Mouse (Mus musculus) liver, embryonic 13.5 days (tissue): ENCODE data around the gene Jag2. TPM values are rescaled to one million over a fixed set of nuclear protein-coding genes. Genes with fewer than 3 reads are reported as not detected.

Experiments
- ATAC-seq: fragments of 200-750 bp; cut with Nextera tagmentation; 2 replicates; pipeline ENCODE4 v1.8.0; 2017; ENCODE audit warnings: low read depth, mild to moderate bottlenecking, moderate number of reproducible peaks, moderate library complexity
- DNase-seq: peaks from one replicate; pipeline ENCODE4 v3.0.0; 2022
- H3K27ac ChIP-seq: fragments of 300-500 bp; sonication (generic); 2 replicates; pipeline ENCODE4 v1.5.1; 2015; ENCODE audit warnings: moderate library complexity, mild to moderate bottlenecking, inconsistent platforms
- H3K27me3 ChIP-seq: fragments of 300-500 bp; sonication (generic); 2 replicates; pipeline ENCODE4 v1.6.1; 2015; ENCODE audit warnings: mild to moderate bottlenecking, inconsistent platforms
- H3K36me3 ChIP-seq: fragments of 300-500 bp; sonication (generic); 2 replicates; pipeline ENCODE4 v1.6.1; 2015; ENCODE audit warnings: mild to moderate bottlenecking, inconsistent platforms
- H3K4me1 ChIP-seq: fragments of 300-500 bp; sonication (generic); replicated peaks from 2 replicates; pipeline ENCODE4 v1.6.1; 2015; ENCODE audit warnings: inconsistent platforms
- H3K4me2 ChIP-seq: fragments of 300-500 bp; sonication (generic); 2 replicates; pipeline ENCODE4 v1.6.1; 2015; ENCODE audit warnings: inconsistent platforms, mild to moderate bottlenecking, moderate library complexity
- H3K4me3 ChIP-seq: fragments of 300-500 bp; sonication (generic); replicated peaks from 2 replicates; pipeline ENCODE4 v1.5.1; 2015; ENCODE audit warnings: mild to moderate bottlenecking, inconsistent platforms
- H3K9ac ChIP-seq: fragments of 300-500 bp; sonication (generic); 2 replicates; pipeline ENCODE4 v1.6.1; 2015; ENCODE audit warnings: mild to moderate bottlenecking, inconsistent platforms
- H3K9me3 ChIP-seq: fragments of 300-500 bp; sonication (generic); replicated peaks from 2 replicates; pipeline ENCODE4 v1.6.1; 2016; ENCODE audit warnings: inconsistent platforms
- WGBS: fragments of 180-500 bp; shearing (Covaris S2); methylation state at CpG from one replicate; pipeline ENCODE4 v1.1.7; 2015; ENCODE audit not compliant: insufficient replicate concordance; 5-methylcytosine and 5-hydroxymethylcytosine counted together
- polyA plus RNA-seq: library from polyadenylated mRNA; unstranded; fragments of >200 nt; fragmentation: Nextera tagmentation; extraction: Ambion mirVana; gene quantifications from 2 replicates; pipeline ENCODE4 v1.2.1, GENCODE M21; 2015

Gene Jag2
- polyA plus RNA-seq, result 0.13 and 0.20 TPM in 2 replicates

- no peak for DNase-seq
- H3K4me1 ChIP-seq, result peaks cover 22% of the 10 kb centered on the region
- H3K4me2 ChIP-seq, result peak within 1 kb of the TSS; percentile 69
- H3K4me3 ChIP-seq, result peak within 1 kb of the TSS; percentile 51
- H3K27me3 ChIP-seq, result peaks cover 80% of the 10 kb centered on the region
- no peaks in the 10 kb centered on the region for H3K36me3 ChIP-seq
- no peak within 1 kb of the TSS for H3K27ac ChIP-seq
- H3K9ac ChIP-seq, result no peak within 1 kb of the TSS
- WGBS, result 1% methylated on average over 84 of the region's 85 CpGs
- peak; percentile 27; the same call in 1 of the 2 replicates for ATAC-seq
- no peaks in the 10 kb centered on the region for H3K9me3 ChIP-seq
Measured at GRCm38 (mm10) chr12:112929562-112930352, at the start of gene Jag2. TSS of gene Jag2 (minus strand) at chr12:112929776.

DNA sequence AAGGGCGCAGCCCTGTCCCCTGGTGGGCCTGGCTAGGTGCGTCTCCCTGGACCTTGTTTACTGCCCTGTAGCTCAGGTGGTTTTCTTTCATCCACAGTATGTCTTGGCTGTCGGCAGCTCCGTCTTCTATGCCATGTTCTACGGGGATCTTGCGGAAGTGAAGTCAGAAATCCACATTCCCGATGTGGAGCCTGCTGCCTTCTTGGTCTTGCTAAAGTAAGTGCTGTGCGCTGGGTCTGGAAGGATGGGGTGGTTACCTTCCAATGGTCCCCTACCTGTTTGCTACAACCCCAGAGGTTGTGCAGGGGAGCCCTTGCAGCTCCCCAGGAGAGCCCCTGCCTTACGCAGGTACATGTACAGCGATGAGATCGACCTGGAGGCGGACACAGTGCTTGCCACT, 47.6 kb upstream of the Jag2 start:
- no peak for DNase-seq

GRCm38 (mm10) chr12:112976371-112977073, 46.9 kb upstream of the Jag2 start, which contains the start of gene Btbd6:
TSS of gene Btbd6 (plus strand) at chr12:112976482.
- peak; percentile 73 for DNase-seq
- Histone ChIP-seq H3K27me3 (no peaks in the 10 kb centered on the region), H3K9ac (peak within 1 kb of the TSS; percentile 82), H3K4me2 (peak within 1 kb of the TSS; percentile 79), H3K4me1 (peaks cover 25% of the 10 kb centered on the region), H3K27ac (peak within 1 kb of the TSS; percentile 78), H3K9me3 (no peaks in the 10 kb centered on the region), H3K4me3 (peak within 1 kb of the TSS; percentile 75), H3K36me3 (peaks cover 76% of the 10 kb centered on the region)
- 1% methylated on average over 69 of the region's 80 CpGs for WGBS
- peak; percentile 91 for ATAC-seq

More for the DNA sequence above, 47.6 kb upstream of the Jag2 start:
- no peaks in the 10 kb centered on the region for H3K9me3 ChIP-seq
- H3K36me3 ChIP-seq, result peaks cover 76% of the 10 kb centered on the region
- H3K27ac ChIP-seq, result peak overlapping the region; percentile 78
- ATAC-seq, result 0 out of 2 replicates have a peak, but pooled peaks have one; percentile 1
- peak overlapping the region; percentile 79 for H3K4me2 ChIP-seq
- peak overlapping the region; percentile 82 for H3K9ac ChIP-seq
- WGBS, result 57% methylated on average over 12 of the region's 12 CpGs
- peaks cover 25% of the 10 kb centered on the region for H3K4me1 ChIP-seq
- H3K27me3 ChIP-seq, result no peaks in the 10 kb centered on the region
- H3K4me3 ChIP-seq, result peak overlapping the region; percentile 75

- H3K27ac ChIP-seq, result no peak overlapping the region
- DNase-seq (no peak), ATAC-seq (no peak)
- H3K9me3 ChIP-seq, result no peaks in the 10 kb centered on the region
- H3K27me3 ChIP-seq, result no peaks in the 10 kb centered on the region
- peaks cover 76% of the 10 kb centered on the region for H3K36me3 ChIP-seq
- WGBS, result 79% methylated on average over 9 of the region's 9 CpGs
- no peak overlapping the region for H3K4me3 ChIP-seq
- no peak overlapping the region for H3K4me2 ChIP-seq
- peaks cover 25% of the 10 kb centered on the region for H3K4me1 ChIP-seq
- H3K9ac ChIP-seq, result no peak overlapping the region
Measured at GRCm38 (mm10) chr12:112974736-112975135, 45.2 kb upstream of the Jag2 start.

DNA sequence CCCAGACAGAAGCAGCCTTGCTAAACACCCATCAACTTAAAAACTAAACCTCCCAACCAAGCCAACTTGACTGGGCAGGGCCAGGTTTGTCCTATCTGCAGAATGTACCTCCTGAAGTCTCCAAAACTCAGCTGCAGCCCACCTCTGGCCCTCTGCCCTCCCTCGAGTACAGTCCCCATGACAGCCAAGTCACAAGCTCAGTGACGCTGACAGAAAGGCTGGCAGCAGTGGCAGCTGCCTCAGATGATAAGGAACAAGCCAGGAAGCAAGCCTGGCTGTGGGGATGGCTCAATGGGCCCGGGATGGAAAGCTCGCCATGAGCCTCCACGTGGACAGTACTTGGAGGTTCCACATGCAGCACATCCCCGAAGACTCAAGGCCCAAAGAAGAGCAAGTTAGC, 40.0 kb upstream of the Jag2 start:
- ATAC-seq, result no peak
- no peak overlapping the region for H3K27ac ChIP-seq
- H3K27me3 ChIP-seq, result no peaks in the 10 kb centered on the region
- WGBS, result 53% methylated on average over 6 of the region's 6 CpGs
- H3K4me1 ChIP-seq, result no peaks in the 10 kb centered on the region
- H3K4me3 ChIP-seq, result no peak overlapping the region
- no peak for DNase-seq
- no peak overlapping the region for H3K4me2 ChIP-seq
- no peak overlapping the region for H3K9ac ChIP-seq
- peaks cover 98% of the 10 kb centered on the region for H3K36me3 ChIP-seq
- no peaks in the 10 kb centered on the region for H3K9me3 ChIP-seq

DNA sequence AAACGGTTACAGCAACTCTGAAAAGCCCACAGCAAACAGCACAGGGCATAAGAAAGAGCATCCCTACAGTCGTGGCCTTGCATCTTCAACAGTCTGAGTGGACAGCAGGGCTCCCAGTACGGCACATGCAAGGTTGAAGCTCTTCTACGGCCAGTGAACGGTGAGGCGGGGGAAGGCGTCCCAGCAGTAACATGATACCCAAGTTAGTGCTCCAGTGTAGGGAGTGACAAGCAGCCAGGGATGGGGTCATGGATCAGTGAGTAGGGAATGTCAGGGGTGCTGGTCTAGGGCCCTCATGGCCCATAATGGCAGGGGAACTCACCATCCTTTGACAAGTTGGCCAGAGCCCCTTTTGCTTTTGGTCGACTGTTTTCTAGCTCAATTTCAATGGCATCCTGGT, 39.4 kb upstream of the Jag2 start:
- DNase-seq (no peak), ATAC-seq (no peak)
- Histone ChIP-seq H3K4me3 (no peak overlapping the region), H3K4me2 (no peak overlapping the region), H3K4me1 (no peaks in the 10 kb centered on the region), H3K27ac (no peak overlapping the region), H3K9ac (no peak overlapping the region), H3K36me3 (peaks cover 98% of the 10 kb centered on the region), H3K9me3 (no peaks in the 10 kb centered on the region), H3K27me3 (no peaks in the 10 kb centered on the region)
- 82% methylated on average over 8 of the region's 8 CpGs for WGBS

- H3K4me3 ChIP-seq, result no peak overlapping the region
- DNase-seq (no peak), ATAC-seq (no peak)
- WGBS, result 92% methylated on average over 13 of the region's 13 CpGs
- no peak overlapping the region for H3K4me2 ChIP-seq
- no peak overlapping the region for H3K27ac ChIP-seq
- H3K4me1 ChIP-seq, result no peaks in the 10 kb centered on the region
- H3K9ac ChIP-seq, result no peak overlapping the region
- H3K27me3 ChIP-seq, result no peaks in the 10 kb centered on the region
- H3K36me3 ChIP-seq, result peaks cover 98% of the 10 kb centered on the region
- H3K9me3 ChIP-seq, result no peaks in the 10 kb centered on the region
Measured at GRCm38 (mm10) chr12:112965783-112966182, 36.2 kb upstream of the Jag2 start.

DNA sequence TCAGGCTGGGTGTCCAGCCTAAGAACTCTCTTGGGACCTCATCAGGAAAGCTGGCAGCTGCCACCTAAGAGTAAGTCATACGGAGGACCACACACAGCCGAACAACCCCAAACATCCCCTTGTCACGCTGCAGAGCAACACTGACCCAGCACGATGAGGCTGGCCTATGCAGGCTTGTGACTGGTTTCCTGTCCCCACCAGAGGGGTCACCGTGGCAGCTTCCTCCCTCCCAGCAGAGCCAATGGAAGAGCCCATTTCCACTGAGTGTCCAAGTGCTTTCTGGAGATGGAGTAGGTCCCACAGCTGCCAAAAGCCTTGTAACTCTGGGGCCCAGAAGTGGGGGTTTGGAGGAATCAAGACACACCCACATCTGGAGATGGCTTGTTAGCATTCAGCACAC, 32.3 kb upstream of the Jag2 start:
- Histone ChIP-seq H3K9ac (no peak overlapping the region), H3K36me3 (peaks cover 74% of the 10 kb centered on the region), H3K4me3 (no peak overlapping the region), H3K27me3 (no peaks in the 10 kb centered on the region), H3K4me2 (no peak overlapping the region), H3K27ac (no peak overlapping the region), H3K4me1 (no peaks in the 10 kb centered on the region), H3K9me3 (no peaks in the 10 kb centered on the region)
- 71% methylated on average over 5 of the region's 5 CpGs for WGBS
- DNase-seq (no peak), ATAC-seq (no peak)

- no peaks in the 10 kb centered on the region for H3K9me3 ChIP-seq
- H3K4me2 ChIP-seq, result no peak overlapping the region
- no peak overlapping the region for H3K9ac ChIP-seq
- H3K4me3 ChIP-seq, result no peak overlapping the region
- no peaks in the 10 kb centered on the region for H3K4me1 ChIP-seq
- WGBS, result 89% methylated on average over 7 of the region's 7 CpGs
- no peaks in the 10 kb centered on the region for H3K27me3 ChIP-seq
- no peak for DNase-seq
- ATAC-seq, result no peak
- H3K27ac ChIP-seq, result no peak overlapping the region
- H3K36me3 ChIP-seq, result peaks cover 70% of the 10 kb centered on the region
Measured at GRCm38 (mm10) chr12:112961428-112961827, 31.9 kb upstream of the Jag2 start.

- peaks cover 9% of the 10 kb centered on the region for H3K4me1 ChIP-seq
- WGBS, result 77% methylated on average over 8 of the region's 8 CpGs
- no peak overlapping the region for H3K4me2 ChIP-seq
- H3K9ac ChIP-seq, result no peak overlapping the region
- no peak for DNase-seq
- H3K36me3 ChIP-seq, result peaks cover 52% of the 10 kb centered on the region
- no peak overlapping the region for H3K4me3 ChIP-seq
- H3K9me3 ChIP-seq, result no peaks in the 10 kb centered on the region
- no peak for ATAC-seq
- H3K27me3 ChIP-seq, result no peaks in the 10 kb centered on the region
- H3K27ac ChIP-seq, result no peak overlapping the region
Measured at GRCm38 (mm10) chr12:112959421-112959820, 29.8 kb upstream of the Jag2 start.

DNA sequence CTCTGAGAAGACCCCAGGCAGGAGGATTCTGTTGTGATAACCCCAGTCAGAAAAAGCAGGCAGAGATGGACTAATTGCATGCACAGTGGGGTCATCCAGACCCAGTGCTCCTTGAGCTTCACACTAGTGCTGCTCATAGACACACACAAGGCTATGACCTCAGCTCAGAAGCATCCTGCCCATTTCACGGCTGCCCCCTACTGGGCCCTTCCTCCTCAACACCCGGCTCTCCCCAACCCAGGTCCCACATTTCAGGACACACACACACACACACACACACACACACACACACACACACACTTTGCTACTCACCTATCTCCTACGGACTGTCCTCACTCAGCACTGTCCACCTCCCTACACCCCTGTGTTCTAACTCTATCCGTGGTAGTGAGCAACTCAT, 28.7 kb upstream of the Jag2 start:
- Histone ChIP-seq H3K4me2 (no peak overlapping the region), H3K4me3 (no peak overlapping the region), H3K27me3 (no peaks in the 10 kb centered on the region), H3K4me1 (peaks cover 11% of the 10 kb centered on the region), H3K36me3 (peaks cover 41% of the 10 kb centered on the region), H3K27ac (no peak overlapping the region), H3K9ac (no peak overlapping the region), H3K9me3 (no peaks in the 10 kb centered on the region)
- DNase-seq, result no peak
- WGBS, result 45% methylated on average over 4 of the region's 4 CpGs
- 0 out of 2 replicates have a peak, but pooled peaks have one; percentile 19 for ATAC-seq
